Mouse (Mus musculus) left cerebral cortex, postnatal 14 days (tissue): Measurements from ENCODE around the gene Cptp. TPM values are rescaled to one million over a fixed set of nuclear protein-coding genes. Genes with fewer than 3 reads are reported as not detected.

Experiments
- DNase-seq, 2 experiments: peaks; one replicate each; pipeline ENCODE4 v3.0.0; 2021 to 2022; ENCODE audit warnings: low spot score in 2 of 2, mixed read lengths in 1 of 2
- intact Hi-C: fragments of 180-260 bp; cut with DNase I; formaldehyde crosslinking; loops from one replicate; pipeline ENCODE4 v1.15.1; 2025
- total RNA-seq, 2 experiments: library from RNA; stranded (reverse); gene quantifications; 2 replicates each; pipeline ENCODE4 v1.2.3; 2021

The Cptp gene
- total RNA-seq, 2 experiments from 2014 or later: 28.8 to 29.7 TPM

DNA sequence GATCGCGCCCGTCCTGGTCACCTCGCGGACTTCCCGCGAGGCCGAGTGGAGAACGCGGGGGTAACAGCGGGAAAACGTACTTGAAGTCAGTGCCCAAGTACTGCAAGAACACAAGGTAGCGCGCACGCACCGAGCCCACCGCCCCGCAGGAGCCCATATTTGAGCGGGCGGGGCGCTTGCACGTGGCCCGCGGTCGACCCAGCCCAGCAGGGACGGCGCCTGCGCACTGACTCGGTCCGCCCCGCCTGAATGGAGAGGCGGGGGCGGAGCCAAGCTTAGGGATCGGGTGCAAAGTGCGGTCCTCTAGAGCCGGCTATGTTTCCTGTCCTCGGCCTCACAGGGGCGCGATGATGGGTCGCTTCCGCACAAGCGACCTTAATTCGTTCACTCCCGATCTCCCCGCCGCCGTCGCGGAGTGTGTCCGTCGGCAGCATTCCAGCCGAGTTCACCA, 22.3 kb upstream of the Cptp start, which contains the start of the genes Pusl1 and Acap3:
Pusl1 (minus strand) TSS at position 231 of the 451 bp plus-strand sequence.
Acap3 (plus strand) TSS at position 272 of the 451 bp plus-strand sequence.
- DNase-seq: peak; percentile 98
- intact Hi-C loops: loop anchor here (2.0 kb wide), 1 partner anchor 51 kb away; the partner anchor contains the start of gene Ube2j2

DNA sequence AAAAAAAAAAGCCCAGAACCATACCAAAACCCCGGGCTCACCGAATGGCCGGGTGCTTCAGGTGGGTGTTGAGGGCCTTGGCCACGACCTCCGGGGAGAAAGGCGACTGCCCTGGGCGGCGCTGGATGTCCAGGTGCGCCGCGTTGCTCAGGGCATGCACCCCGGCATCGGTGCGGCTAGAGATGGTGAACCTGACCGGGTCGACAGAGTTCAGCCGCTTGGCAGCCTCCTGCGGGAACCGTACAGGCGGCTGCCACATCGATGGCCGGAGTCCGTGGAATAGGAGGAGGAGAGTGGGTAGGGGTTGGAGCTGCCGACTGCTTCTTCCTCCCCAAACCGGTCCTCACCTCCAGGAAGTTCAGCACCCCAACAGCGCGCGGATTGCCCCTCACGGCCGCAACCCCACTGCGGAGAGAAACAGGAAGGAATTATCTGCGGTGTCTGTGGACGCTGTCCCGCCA, 21.8 kb upstream of the Cptp start:
- intact Hi-C loops: no loop called here
- DNase-seq: no peak

DNA sequence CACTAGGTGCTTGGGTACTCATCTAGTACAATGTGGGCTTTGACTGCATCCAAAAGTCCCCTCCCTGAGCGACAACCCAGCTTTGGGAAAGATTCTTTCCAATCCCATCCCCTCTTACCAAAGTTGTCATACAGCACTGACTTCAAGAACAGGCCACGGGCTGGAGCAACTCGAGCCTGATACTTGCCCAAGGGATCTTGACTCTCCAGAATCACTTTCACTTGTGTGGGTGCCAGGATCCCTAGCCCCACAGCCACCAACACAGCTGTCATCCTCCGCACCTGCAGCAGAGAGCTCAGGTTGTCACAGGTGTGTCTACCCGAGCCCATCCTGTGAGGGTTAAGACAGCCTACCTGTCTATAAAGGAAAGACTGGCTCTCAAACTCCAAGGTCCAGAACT, 20.1 kb upstream of the Cptp start:
- no peak for DNase-seq
- intact Hi-C loops: no loop called here

DNA sequence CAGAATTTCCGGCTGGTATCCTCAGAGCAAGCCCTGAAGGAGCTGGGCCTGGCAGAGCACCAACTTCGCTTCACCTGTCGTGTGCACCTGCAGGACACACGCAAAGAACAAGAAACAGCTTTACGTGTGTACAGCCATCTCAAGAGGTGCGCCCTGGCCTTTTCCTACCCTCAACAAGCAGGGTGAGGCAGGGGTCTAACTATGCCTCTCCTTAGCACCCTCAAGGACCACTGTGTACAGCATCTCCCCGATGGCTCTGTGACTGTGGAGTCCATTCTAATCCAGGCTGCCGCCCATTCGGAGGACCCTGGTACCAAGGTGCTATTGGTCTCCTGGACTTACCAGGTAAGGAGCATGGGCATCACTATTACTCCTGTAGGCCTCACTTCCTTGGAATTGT, 18.9 kb upstream of the Cptp start:
- no peak for DNase-seq
- intact Hi-C loops: no loop called here

DNA sequence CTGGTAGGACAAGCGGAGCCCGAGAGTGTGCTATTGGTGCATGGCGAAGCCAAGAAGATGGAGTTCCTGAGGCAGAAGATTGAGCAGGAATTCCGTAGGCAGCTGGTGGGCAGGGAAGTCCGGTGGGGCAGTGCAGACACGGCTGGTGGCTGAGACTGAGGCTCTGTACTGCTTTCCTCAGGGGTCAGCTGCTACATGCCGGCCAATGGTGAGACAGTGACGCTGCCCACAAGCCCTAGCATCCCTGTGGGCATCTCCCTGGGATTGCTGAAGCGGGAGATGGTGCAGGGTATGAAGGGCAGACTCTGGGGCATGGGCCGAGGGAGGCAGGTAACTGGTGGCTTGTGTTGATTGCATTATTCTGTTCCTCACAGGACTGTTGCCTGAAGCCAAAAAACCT, 18.4 kb upstream of the Cptp start:
- intact Hi-C loops: no loop called here
- no peak for DNase-seq

DNA sequence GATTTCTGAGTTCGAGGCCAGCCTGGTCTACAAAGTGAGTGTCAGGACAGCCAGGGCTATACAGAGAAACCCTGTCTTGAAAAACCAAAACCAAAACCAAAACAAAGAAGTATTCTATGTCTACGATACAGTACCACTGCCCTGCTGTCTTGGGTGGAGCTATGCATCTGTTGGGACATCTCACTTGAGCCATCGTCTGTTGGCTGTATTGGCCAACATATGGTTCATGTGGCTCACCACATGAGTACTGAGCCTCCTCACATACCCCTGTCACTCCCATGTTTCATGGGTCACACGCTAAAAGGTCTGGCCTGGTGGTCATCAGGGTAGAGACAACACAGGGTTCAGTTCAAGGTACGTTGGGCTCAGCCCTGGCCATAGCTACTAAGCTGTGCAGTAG, 17.1 kb upstream of the Cptp start:
- DNase-seq: no peak
- intact Hi-C loops: no loop called here

DNA sequence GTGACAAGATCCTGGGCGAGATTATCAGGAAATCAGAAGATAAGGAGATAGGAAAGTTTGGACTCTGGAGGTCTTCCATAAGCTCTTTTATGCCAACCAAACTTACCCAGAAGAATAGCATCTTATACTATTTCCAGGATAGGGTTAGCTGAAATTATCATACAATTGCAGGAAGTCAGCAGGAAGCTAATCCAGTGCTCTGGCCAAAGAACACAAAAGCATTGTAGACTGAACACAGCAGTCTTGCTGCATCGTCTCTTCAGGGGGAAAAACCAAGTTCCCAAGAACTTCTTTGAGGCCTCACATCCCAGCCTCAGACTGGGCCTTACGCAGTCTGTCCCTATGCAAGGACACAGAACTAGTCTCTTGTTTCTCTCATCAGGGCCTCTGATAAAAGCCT, 14.3 kb upstream of the Cptp start:
- intact Hi-C loops: no loop called here
- no peak for DNase-seq

DNA sequence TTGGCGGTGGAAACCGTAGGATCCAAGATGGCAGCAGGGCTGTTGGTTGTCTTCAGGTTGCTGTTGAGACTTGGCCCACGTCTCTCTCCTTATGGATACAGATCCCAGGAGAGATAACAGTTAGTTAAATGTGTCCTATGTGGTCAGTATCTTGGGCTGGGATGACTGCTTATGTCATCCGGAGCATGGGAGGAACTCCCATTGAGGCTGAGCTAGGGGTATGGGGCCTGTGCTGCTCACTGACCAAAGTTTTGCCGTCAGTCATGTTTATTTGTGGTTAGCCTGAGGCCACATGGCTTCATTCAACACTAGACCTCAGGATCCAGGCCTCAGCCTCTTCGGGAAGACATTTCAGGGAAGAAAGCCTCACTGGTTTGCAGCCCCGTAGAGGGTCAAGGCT, 2.2 kb upstream of the Cptp start:
- DNase-seq: no peak
- intact Hi-C loops: no loop called here

DNA sequence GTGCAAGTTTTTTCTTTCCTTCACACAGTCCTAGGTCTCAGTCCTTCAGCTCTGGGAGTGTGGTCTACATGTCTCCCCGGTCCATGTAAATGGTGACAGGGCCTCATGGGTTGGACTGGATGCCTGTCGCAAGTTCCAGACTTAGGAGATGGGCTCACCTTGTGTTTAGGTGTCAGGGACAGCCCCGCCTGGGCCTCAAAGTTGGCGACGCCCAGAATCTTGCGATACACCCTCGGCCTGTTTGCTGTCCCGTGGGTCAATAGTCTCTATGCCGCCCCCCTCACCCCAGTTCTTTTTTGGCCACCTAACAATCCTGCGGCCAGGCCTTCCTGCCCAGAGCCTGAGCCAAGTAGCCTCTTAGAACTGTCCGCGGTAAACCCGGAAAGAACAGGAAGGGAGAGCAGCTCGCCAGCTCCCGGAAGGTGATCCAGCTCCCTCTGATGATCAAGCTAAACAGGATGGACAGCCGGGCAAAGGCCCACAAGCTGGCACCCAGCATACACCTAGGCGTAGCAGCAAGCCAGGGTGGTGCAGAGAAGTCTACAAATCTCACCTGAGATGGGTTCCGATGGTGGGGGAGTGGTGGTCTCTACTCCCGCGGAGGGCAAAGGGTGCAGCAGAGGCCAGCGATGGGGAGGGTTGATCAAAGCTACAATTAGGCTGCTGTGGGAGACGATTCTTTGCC, 484 bp downstream of the Cptp start:
- intact Hi-C loops: no loop called here
- no peak for DNase-seq

DNA sequence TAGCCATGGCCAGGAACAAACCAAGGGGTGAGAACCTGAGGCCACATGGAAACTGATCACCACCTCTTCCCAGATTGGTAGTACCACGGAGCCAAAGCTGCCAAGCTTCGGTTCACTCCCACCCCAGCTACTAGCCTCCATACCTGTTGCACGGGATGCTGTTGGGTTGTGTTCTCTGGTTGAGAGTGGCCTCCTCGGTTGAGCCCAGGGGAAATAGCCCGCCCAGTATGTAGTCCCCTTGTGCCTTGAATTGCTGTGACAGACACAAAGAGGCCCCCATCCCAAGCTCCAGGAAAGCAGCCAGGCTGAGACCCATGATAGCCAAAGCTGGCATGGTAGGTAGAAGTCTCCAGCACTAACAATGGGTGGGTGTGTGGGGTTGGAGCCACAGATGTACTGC, 6.2 kb downstream of the Cptp start, which contains the start of gene Tas1r3:
Tas1r3 (minus strand) TSS at position 362 of the 400 bp plus-strand sequence.
- intact Hi-C loops: no loop called here
- no peak for DNase-seq

DNA sequence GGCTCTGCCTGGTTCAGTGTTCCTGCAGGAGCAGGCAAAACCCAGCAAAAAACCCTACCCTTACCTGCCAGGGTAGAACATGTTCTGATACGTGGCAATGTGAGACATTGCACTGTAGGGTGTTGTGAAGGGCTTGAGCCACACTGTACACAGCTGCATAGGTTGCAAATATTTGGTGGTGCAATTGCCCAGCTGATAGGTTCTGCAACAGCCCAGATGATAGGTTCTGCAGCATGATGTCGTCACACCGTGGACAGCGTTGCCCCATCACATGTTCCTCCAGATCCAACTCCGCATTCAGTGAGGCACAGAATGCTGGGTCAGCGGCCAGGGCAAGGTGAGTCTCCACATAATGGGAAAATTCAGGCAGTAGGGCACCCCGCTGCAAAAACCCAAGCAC, 7.5 kb downstream of the Cptp start:
- no peak for DNase-seq
- intact Hi-C loops: no loop called here

DNA sequence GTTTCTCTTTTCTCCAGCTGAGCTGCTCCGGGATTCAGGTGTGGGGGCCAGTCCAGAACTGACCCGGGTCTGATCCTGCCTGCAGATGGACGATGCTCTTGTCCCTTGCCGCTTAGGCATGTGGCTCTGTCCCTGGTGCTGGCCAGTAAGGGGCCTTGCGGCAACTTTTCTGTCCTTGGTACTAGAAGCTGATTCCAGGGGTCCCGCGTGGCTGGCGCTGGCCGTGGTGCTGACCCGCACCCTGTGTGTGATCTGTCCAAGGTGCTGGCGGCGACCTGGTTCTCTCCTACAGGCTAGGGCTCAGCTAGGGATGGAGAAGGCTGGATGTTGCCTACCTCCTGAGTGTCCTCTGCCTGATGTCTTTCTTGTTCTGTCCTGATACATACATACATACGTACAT, 9.9 kb downstream of the Cptp start:
- DNase-seq: no peak
- intact Hi-C loops: no loop called here

DNA sequence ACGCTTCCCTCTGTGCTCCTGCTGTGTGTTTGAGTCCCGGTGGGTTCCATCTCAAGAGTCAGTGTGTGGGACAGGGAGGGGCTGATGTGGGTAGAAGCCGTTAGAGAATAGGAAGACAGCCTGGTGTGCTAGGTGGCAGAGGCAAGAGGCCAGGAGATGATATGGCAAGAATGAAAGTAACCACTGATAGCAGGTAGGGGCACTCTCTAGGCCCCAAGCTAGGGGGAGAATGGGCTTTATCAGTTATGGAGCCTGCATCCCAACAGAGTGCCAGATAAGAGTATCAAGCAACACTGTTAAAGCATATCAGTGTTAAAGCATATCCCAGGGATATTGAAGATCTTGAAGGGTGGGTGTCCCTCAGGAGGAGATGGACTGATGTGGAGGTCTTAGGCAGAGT, 12.4 kb downstream of the Cptp start:
- no peak for DNase-seq
- intact Hi-C loops: no loop called here

DNA sequence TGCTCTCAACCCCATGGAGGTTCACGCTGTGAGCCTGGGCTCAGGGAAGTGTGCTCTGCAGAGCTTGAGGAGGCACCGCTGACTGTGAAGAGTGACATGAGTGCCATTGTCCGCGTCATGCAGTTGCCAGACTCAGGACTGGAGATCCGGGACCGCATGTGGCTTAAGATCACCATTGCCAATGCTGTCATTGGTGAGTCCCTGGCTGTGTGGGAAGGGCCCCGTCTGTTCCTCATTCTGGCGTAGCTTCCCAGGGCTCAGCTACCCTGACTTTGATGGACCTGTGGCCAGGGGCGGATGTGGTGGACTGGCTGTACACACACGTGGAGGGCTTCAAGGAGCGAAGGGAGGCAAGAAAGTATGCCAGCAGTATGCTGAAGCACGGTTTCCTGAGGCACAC, 13.2 kb downstream of the Cptp start:
- no peak for DNase-seq
- intact Hi-C loops: no loop called here

DNA sequence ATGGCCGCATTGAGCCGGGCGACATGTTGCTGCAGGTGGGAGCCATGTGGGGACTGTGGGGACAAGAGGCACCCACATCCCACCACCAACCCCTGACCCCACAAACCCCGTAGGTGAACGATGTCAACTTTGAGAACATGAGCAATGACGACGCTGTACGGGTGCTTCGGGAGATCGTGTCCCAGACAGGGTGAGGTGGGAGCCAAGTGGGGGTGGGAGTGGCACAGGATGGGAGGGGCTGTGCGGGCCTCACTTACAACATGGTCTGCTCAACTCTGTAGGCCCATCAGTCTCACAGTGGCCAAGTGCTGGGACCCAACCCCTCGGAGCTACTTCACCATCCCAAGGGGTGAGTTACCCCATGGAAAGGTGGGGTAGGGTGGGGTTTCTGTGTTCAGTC, 14.2 kb downstream of the Cptp start:
- no peak for DNase-seq
- intact Hi-C loops: no loop called here

DNA sequence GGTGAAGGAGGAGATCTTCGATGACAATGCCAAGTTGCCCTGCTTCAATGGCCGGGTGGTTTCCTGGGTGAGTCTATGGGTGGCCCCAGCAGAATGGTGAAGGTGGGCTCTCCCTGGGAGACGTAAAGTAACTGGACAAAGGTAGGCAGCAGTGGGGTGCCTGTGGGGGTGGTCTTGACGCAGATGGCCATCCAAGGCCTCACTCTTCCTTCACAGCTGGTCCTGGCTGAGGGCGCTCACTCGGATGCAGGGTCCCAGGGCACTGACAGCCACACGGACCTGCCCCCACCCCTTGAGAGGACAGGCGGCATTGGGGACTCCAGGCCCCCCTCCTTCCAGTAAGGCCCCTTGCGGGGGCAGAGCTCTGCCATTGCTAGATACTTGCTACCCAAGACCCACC, 15.8 kb downstream of the Cptp start:
- DNase-seq: no peak
- intact Hi-C loops: no loop called here

DNA sequence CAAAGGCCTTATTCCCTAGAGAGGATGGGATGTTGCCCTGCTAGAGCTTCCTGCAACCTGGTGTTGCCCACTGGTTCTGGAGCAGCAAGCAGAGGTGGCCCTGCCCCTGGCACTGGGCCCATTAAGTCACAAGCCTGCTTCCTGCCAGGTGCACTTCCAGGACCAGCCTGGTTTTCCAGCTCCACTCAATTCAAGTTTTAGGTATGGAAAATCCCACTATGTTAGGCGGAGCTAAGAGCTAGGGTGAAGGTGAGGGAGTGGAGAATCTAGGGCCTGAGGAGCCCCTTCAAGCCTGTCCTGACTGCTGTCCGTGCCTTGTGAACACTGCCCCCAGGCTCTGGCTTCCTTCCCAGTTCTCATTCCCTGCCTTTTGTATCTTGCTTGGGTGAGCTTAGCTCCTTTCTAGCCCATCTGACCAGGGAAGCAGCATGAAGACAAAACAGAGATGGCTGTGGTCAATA, 17.3 kb downstream of the Cptp start:
- DNase-seq: no peak
- intact Hi-C loops: no loop called here

DNA sequence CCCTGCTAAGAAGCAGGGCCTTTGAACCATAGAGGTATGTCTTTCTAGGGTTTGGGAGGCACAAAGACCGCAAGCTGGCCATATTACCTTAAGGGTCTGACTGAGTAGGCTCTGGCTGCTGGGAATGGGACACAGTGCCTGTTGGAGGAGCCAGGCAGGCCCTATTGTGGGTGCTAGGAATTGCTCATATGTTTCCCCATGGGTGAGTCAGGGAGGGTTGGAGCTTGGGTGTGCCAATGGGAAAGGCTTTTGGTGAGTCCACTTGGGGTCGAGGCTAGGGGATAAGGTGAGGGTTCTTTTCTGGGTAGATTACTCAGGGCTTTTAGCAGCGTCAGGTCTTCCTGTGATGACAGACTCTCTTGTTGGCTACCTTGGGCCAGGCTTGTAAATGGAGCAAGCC, 17.9 kb downstream of the Cptp start:
- intact Hi-C loops: no loop called here
- DNase-seq: no peak

DNA sequence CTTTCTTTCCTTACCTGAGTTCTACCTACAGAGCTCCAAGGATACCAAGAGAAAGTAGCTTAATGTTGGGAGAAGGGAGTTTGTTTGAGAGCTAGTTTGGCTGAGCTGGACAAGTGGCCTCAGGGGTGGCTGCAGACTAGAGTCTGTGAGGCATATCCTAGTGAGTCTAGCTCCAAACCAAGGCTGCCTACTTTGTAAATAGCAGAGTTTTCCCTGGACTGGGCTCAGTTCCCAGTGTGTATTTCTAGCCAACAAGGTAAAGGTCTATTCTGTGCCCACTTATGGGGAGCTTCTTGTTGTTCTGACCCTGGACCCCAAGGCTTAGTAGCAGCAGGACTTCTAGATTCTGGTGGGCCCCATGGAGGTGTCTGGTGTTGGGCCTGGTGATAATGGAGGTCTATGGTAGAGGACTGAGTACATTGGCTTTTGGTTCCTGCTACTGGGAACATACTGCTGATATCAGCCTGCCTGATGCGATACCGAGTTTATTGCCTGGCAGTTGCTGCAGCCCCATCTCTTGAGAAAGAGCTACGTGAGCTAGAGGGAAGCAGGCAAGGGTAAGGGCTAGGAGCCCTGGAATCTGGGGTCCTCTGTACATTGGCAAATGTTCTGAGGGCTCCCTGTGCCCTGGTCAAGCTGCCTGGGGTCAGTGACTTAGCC, 19.3 kb downstream of the Cptp start:
- DNase-seq: no peak
- intact Hi-C loops: no loop called here

DNA sequence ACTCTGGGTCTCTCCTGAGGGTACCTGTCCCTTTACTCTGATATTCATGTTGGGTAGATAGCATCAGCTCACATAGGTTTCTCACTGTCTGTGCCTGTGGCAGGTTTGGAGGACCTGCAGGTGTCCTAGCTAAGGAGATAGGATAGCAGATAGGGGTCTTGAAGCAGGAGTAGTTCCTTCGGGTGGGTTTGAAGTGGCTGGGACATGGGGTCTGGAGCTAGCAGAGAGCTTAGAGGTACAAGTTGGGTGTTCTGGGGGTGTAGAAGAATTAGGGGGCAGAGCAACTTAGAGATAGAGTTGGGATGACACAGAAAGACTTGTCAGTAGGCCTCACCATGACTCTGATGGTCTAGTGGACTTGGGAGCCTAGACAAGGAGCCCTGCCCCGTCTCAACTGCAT, 19.8 kb downstream of the Cptp start:
- intact Hi-C loops: no loop called here
- no peak for DNase-seq
